Mouse (Mus musculus): ENCODE measurements around the gene Olfr1177-ps.

Gene Olfr1177-ps

GRCm38 (mm10) chr2:88346392-88346791 is at the start of gene Olfr1177-ps:
TSS of gene Olfr1177-ps (minus strand) at chr2:88346492.
- no peak for DNase-seq (ENCODE audit: low spot score in 2 of 2)

- DNase-seq (ENCODE audit: low spot score in 2 of 2) = no peak
These were observed 40.5 kb upstream of the Olfr1177-ps start, which contains the start of gene Olfr1178 for GRCm38 (mm10) chr2:88386762-88387161. TSS of gene Olfr1178 (plus strand) at chr2:88387062.

GRCm38 (mm10) chr2:88356304-88356703 is 10.0 kb upstream of the Olfr1177-ps start:
- DNase-seq (ENCODE audit: low spot score in 2 of 2) = no peak

GRCm38 (mm10) chr2:88336421-88336820 is 9.9 kb downstream of the Olfr1177-ps start, which contains the start of gene Olfr1176:
TSS of gene Olfr1176 (plus strand) at chr2:88336721.
- no peak for DNase-seq (ENCODE audit: low spot score in 2 of 2)

GRCm38 (mm10) chr2:88327115-88327514 is 19.2 kb downstream of the Olfr1177-ps start, which contains the start of gene Olfr1175-ps:
TSS of gene Olfr1175-ps (minus strand) at chr2:88327215.
- DNase-seq (ENCODE audit: low spot score in 2 of 2) = no peak

GRCm38 (mm10) chr2:88315035-88315434 is 31.3 kb downstream of the Olfr1177-ps start, which contains the start of gene Olfr1174-ps:
TSS of gene Olfr1174-ps (minus strand) at chr2:88315135.
- DNase-seq (ENCODE audit: low spot score in 2 of 2) = no peak
